Mouse (Mus musculus) urinary bladder, postnatal 36 days (tissue): ENCODE measurements around the gene Umad1.

Experiments
- DNase-seq, 2 experiments: peaks; one replicate each; pipeline ENCODE4 v3.0.0; 2022; ENCODE audit warnings: low spot score in 2 of 2, mixed read lengths in 1 of 2

The Umad1 gene

DNA sequence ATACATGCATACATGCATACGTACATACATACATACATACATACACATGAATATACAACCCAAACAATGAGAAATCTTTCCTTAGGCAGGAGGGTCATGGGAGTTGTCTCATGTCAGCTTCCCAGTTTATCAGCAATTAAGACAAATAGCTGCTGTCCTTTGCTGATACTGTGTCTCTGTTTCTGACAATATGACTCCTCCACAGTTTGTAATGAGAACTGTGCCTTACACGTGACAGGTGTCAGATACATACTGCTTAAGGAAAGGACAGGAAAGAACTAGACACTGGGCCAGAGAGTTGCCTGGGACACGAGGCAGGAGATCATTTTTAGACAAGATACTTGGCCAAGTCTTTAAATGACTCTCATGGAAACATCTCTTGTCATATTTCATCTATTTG is 215.2 kb downstream of the Umad1 start:
- no peak for DNase-seq

DNA sequence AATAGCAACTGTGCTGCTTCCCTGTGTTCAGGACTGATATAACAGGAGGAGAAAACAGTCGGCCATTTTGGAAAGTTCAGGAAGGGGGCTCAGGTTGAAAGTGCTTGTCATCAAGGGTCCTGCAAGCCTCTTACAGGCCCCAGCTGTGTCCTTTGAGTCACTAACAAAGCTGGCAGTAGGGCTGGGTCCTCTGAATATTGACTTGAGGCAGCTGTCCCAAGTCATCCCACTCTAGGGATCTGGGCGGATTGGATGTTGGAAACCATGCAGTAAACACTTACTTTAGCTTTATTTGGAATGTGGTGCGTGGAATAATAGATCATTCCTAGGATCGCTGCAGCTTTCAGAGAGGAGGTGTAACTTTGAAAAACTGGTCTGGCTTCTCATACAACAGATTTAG is 215.7 kb downstream of the Umad1 start:
- no peak for DNase-seq

DNA sequence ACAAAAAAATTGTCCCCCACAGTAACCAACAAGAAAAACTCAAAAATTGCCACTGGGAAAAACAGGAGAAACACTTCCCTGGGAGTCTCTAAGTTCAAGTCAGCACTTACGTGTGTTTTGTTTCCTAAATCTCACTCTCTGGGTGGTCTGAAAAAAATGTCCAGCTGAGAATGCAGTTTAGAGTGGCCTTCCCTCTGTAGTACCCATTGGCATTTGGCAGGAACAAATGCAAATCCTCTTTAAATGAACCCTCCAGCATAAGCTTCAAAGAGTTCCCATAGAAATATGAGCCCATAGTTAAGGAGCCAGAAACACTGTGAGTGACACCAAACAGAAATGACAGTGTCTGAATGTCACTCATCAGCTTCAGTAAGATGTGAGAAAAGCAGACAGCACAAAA is 220.1 kb downstream of the Umad1 start:
- DNase-seq, result no peak

DNA sequence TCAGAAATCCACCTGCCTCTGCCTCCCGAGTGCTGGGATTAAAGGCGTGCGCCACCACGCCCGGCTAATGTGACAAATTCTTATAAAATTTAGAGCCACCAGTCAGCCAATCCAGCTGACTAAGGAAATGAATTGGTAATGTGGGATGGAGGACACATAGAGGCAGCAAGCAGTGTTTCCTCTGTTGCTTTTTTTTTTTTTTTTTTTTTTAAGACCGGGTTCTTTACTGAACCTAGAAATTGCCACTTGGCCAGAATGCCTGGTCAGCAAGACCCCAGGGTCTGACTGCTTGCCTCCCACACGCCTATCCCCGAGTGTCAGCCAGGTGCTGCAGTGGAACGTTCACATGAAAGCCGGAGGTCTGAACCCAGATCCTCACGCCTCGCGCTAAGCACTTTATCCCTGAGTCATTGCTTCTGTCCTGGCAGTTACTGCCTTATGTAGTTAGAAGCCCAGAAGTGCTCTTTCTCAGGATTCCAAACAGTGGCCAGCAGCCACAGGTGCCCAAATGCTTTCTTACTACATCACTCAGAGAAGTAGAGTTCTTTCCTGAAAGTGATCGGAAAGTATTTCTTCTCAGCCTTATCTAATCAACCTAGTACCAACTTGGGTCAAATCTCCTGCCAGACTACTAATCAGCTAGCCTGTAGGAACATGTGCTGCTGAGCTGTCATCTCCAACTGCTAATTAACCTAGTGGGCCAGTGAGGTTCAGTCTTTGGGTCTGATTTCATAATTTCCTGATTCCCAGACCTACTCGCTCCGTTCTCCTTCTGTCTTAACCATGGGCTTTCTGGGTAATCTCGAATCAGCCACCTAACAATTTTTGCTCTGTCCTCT is 225.6 kb downstream of the Umad1 start:
- DNase-seq, result no peak

DNA sequence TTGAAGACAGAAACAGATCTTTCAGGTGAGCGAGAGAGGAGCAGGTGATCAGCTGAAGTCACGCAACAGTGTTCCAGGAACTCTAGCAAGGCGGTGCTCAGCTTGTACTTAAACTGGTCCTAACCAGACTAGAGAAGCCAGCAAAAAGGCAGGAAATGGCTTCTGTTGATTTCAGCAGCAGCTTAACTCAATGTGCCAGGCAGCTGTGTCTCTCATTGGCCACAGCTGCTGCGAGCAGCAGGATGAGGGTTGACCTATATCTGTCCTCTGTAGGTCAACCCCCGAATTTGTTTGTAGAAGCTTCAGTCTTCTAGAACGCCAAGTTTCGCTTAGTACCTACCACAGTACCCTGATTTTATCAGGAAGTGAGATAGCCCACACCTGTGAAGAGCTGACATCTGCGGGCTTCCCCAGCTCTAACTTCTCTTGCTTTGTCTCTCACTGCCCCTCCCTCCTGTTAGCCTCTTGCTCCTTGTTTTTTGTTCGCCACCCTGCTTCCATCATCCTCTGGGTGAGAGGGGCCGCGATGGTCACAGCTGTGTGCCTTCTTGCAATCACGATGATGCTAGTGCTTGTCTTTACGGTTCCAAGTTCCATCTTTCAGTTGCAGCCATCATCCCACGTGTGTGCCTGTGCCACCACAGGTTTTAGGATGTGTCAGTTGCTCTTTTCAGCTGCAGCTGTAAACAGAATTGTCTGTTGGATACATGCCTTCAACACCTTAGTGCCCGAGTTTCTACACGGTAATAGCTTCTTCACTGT is 226.5 kb downstream of the Umad1 start:
- no peak for DNase-seq

DNA sequence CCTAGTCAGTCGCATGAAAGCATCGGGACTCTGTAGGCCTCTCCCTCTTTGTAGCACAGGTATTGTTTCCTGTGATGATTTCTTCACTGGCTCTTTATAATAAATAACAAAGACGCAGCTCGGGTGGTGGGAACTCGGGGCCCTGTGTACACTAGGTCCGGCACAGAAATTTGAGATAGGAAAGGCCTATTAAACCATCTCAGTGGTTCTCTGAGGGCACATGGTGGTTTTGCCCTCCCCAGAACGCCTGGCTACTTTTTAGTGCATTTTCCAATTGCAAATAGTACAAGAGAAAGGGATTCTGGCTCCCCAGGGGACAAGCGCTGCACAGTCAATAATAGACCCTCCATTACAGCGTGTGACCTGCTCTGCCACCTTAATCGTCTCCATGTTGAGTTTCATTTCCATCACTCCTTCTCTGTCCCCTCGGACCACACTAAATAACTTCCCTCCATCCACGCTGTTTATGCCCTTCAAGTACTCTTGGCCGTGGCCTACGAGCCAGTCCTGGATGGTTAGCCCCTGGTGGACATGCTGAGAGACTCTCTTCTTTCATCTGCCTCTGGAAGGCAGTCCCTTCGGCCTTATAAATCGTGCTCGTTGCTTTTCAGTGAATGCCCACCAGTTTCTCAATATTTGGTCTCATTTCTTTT is 227.4 kb downstream of the Umad1 start:
- DNase-seq, result no peak

DNA sequence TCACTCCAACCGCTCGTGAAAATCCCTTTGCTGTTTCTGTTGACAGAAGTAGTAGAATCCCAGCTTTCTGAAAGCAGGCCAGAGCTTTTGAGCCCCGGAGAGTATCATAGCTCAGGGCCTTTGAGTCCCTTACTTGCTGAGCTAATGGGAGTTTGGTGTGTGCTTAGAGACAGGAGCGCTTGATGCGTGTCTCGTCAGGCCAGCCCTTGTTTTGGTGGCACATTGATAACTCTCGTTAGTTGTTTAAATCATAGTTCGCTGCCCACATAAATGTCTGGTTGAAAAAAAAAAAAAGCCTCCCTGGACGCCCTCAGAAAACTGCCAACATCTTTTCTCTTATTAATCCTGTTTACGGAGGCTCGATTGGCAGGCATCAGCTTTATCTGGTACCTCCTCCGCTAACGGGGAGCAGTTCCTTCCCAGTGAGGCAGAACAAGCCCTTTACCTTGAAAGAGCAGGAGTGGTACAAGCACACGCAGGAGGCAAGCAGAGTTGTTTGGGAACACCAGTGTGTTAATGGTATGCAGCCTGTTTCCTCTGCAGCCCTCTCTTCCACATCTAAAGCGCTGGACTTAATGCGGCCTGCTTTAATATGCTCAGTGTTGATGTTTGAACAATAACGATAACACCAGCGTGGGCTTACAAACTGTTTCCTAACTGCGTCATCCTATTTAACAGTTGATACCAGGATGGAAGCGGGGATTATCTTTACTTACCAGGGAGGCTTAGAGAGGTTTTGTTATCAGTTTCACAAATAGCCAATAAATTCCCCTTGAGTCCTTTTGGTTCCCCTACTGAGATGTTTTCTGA is 228.2 kb downstream of the Umad1 start:
- no peak for DNase-seq

DNA sequence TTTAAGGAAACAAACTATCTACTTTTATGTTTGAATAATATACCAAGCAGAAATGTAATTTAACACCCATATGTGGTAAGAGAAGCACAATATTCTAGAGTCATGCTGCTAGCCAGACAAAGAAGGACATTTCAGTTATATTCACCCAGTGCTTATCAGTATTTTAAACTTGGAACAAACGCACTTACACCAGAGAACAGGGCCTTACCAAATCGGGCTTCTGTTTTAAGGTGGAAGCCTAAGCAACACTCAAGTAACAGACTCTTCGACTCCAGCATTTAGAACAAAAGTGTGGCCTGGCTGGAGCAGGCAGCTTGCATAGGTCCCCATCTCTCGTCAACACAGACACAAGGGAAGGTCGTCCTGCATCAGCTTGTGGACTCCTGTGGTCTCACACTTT is 229.2 kb downstream of the Umad1 start:
- DNase-seq, result no peak

DNA sequence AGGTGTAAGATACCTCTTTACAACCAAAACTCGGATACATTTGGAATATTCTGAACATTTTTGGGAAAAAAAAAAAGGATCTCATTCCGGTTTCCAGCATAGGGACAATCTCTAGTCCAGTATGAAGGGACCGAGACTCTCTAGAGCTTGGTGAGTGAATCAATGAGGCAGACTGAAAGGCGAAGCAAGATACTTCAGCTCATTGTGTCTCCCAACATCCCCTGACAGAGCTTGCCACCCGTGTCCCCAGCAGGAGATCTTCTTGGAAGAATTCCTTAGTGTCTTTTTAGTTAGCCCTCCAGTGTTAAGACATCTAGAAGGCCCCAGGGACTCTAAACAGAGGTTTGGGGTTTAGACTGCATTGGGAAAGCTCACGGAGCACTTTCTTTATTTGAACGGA is 230.2 kb downstream of the Umad1 start:
- no peak for DNase-seq

DNA sequence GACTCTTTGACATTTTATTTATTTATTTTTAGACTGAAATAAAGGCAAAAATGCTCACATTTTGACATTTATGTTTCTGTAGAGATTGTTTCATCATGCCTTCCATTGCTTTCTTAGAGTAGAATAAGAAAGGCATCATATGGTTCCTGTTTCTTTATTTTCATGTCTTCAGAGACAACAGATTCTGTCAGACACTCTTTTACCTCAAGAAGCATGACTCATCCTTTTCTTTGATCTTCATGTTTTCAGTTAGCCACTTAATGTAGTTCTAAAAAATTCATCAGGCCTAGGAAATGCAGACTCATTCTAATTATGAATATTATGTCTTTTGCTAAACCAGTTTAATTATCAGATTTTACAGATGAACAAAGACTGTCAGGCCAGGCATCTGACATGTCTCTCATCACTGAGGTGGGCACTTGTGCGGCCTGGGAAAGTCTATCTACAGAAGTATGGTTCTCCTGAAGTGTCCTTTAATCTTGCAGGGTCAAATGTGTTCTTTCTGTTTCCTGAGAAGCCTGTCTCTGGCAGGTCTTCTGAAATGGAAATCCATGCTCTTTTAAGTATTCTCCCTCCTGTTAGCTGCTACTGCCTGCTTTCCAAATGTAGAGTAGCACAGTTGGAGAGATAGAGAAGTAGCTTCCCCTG is 231.0 kb downstream of the Umad1 start:
- no peak for DNase-seq

DNA sequence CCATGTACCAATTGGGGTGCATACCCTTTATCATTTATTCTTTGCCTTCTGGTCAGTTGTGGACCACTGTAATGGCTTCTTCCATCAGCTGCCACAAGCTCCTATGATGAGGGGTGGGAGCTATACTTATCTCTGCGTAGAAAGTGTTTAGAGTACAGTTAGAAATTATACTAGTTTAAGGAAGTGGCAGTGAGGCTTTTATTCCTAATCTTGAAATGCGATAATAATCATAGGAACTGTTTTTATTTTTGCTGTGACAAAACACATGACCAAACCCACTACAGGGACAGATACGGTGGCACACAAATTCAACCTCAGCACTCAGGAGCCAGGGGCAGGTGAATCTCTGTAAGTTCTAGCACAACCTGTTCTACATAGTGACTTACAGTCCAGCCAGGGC is 233.2 kb downstream of the Umad1 start:
- DNase-seq, result no peak

DNA sequence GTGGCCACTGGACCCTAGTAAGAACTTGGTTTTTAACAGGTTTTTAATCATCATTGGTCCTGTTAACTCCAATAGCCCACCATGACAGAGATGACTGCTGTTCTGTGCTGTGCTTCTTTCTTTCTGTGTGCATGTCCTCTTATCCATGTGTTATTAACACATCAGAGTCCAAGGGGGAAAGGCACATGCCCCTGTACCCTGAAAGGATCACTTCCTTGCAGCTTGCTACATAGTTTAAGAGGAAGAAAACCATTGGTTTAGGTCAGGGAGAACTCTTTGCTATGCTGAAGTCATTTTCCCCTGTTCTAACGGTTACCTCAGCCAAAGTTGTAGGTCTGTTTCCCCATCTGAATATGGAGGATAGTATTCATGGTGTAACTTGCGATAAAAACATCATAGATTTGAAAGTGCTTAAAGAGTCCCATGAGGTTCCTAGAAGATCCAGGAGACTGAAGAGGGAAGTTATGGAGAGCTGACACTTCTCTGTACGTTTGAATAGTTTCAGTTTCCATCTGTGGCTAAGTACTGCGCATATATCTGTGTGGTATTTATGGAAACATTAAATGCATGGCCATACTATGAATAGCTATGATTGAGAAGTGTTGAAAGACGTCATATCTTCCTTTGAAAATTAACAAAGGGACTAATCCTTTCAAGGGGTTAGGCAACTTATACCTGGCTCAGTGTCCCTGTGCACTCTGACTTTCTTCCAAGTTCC is 236.2 kb downstream of the Umad1 start:
- DNase-seq, result no peak

DNA sequence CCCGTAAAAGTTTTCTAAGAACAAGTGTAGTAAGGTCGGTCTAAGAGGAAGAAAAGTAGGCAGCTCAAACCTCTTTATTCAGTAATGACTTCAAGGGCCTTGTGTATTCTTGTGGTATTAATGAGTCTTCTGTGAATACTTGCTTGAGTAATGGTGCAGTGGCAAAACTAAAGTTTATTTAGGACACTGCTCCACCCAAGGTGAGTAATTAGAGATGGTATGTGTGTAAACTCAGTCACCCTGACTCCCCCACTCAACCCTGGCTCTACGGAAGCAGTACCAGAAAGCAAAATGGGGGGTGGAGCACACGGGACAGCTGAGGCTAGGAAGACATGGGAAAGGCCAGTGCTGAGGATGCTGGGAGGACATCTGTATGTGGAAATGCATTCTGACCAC is 236.7 kb downstream of the Umad1 start:
- DNase-seq, result no peak

DNA sequence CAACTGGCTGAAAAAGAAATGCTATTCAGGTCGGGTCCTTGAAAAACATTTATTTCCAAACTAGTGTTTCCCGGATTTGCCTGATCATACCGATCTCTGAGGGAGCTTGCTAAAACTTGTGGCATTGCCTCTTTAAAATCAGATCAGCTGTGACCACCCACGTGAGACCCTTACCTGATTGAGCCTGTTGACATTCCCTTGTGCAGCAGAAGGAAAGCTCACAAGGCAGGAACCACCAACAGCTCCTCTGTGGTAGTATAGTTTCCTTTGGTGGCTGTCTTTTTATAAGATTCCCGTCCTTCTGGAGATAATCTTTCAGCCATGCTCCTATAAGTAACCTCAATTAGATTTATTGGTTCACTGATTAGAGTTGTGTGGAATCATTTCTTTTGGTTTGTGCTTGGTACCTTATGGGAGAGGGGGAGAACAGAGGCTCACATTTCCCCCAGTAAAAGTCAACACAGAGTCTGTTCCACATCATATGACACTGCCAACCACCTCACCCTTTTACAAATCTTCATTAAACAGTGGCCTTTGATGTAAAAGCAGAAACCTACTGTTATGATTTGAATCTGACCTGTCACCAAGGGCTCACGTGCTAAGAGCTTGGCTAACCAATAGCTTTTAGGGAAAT is 238.3 kb downstream of the Umad1 start:
- no peak for DNase-seq

DNA sequence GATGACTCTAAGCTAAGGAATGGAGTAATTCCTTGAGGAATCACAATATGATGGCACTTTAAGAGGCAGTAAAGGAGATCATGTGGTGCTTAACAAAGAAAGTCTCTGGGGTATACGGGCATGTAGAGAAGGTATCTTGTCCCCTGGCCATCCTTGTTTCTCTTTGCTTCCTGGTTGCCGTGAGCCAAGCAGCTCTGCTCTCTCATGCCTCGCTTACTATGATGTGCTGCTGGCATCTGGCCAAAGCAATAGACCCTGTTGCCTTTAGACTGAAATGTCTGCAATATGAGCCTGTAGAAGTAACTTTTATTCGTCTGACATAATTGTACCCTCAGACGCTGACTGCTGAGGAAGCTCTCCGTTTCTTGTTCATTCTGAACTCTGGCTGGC is 238.8 kb downstream of the Umad1 start:
- no peak for DNase-seq

DNA sequence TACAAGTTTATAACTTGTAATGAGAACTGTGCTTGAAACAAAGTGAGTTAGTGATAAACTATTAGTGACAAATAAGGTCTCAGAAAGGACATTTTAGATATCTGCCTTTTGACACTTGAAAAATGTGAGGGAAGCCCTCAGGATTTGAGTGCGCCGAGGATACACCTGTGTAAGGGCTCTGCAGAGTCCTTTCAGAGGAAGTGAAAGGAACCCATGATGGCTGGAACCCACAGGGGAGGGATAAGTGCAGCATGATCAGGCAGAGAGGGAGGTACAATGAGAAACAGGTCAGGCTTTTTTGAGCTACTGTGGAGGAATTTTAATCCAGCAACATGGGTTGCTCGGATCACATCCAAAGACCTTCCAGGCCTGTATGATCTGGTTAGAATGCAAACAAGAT is 239.9 kb downstream of the Umad1 start:
- no peak for DNase-seq

DNA sequence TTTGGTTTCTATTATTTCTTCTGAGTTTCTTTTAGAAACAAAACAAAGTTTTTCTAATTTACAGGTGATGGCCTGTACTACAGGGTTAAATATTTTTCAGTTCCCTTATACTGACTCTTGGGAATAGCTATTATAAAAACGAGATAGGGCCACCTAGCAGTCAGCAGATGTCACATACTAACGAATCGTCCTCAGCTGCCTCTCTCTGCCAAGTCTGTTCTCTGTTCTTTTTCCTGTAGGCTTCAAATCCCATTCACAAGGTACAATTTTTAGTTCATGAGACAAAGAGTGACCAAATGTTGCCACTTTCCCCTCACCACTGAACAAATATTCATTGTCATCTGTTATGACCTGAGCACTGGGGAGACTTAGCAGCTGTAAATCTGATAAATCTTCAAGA is 244.9 kb downstream of the Umad1 start:
- no peak for DNase-seq

DNA sequence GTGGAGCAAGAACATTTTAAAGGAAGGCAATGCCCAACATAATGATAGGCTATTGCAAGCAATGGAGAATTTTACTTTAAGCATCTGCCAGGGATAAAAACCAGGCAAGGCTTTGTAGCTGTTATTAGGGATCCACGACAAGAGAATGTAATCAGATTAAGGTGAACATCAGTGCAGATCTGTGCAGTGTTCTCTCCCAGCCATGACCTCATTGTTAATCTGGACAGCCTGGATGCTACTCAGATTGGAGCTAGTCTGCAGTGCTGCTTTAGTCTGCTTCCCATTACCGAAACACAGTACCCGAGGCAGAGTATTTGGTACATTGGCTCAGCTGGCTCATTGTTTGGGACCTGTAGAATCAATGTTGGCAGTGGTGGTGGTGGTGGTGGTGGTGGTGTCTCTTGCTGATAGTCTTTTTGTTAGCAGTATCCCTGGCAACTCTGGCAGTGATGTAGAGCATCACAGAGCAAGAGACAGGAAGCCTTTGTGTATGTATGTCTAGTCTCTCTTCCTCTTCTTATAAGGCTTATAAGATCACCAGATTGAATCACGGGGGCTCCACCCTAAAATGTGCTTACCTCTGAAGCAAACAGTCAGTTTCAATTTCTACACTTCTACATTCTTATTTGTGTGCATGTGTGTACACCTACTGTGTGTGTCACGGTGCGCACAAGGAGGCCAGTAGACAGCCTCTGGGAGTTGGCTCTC is 245.6 kb downstream of the Umad1 start:
- DNase-seq, result no peak

DNA sequence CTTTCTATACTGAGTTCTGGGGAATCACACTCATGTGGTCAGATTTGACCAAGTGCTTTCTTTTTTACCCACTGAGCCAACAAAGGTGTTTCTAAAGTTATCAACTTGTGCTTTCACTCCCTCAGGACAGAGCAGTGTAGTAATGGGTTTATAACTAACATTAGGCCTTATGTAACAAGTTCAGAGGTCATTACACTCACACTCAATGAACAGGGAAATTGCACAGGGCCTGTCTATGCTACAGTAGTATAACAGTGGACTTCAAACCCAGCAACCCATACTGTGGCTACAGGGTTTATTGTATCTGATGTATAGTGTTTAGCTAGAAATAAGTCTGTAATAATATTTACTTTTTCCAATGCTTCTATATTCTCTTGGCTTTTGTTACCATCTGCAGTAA is 247.5 kb downstream of the Umad1 start:
- no peak for DNase-seq
